Mouse (Mus musculus) midbrain, embryonic 11.5 days (tissue): ENCODE measurements around the gene Gng5. TPM values are rescaled to one million over a fixed set of nuclear protein-coding genes. Genes with fewer than 3 reads are reported as not detected.

Source experiments
- ATAC-seq: fragments of 200-750 bp; cut with Nextera tagmentation; 2 replicates; pipeline ENCODE4 v1.8.0; 2017; ENCODE audit warnings: moderate TSS enrichment, moderate library complexity; ENCODE audit not compliant: low FRiP score
- DNase-seq: peaks from one replicate; pipeline ENCODE4 v3.0.0; 2015; ENCODE audit warnings: low spot score; ENCODE audit errors: missing footprints
- H3K27ac ChIP-seq: fragments of 300-500 bp; sonication (generic); 2 replicates; pipeline ENCODE4 v1.5.1; 2014; ENCODE audit warnings: low read depth, low read length
- H3K27me3 ChIP-seq: fragments of 300-500 bp; sonication (generic); 2 replicates; pipeline ENCODE4 v1.6.1; 2014; ENCODE audit warnings: mild to moderate bottlenecking, low read length, moderate library complexity, mixed read lengths; ENCODE audit not compliant: control insufficient read depth, insufficient read depth
- H3K36me3 ChIP-seq: fragments of 300-500 bp; sonication (generic); 2 replicates; pipeline ENCODE4 v1.6.1; 2014; ENCODE audit warnings: mild to moderate bottlenecking, low read length, moderate library complexity, mixed read lengths; ENCODE audit not compliant: control insufficient read depth, insufficient read depth
- H3K4me1 ChIP-seq: fragments of 300-500 bp; sonication (generic); 2 replicates; pipeline ENCODE4 v1.6.1; 2014; ENCODE audit warnings: low read length; ENCODE audit not compliant: control insufficient read depth, insufficient read depth
- H3K4me2 ChIP-seq: fragments of 300-500 bp; sonication (generic); 2 replicates; pipeline ENCODE4 v1.6.1; 2014; ENCODE audit warnings: mild to moderate bottlenecking, moderate library complexity
- H3K4me3 ChIP-seq: fragments of 300-500 bp; sonication (generic); 2 replicates; pipeline ENCODE4 v1.5.1; 2014; ENCODE audit warnings: low read depth, low read length
- H3K9ac ChIP-seq: fragments of 300-500 bp; sonication (generic); 2 replicates; pipeline ENCODE4 v1.6.1; 2014; ENCODE audit warnings: low read length
- H3K9me3 ChIP-seq: fragments of 300-500 bp; sonication (generic); 2 replicates; pipeline ENCODE4 v1.6.1; 2016; ENCODE audit warnings: low read length; ENCODE audit not compliant: control insufficient read depth
- WGBS: fragments of 180-500 bp; shearing (Covaris S2); extraction: QIAGEN DNeasy Blood & Tissue Kit; methylation state at CpG from one replicate; pipeline ENCODE4 v1.1.7; 2014; 5-methylcytosine and 5-hydroxymethylcytosine counted together
- polyA plus RNA-seq: library from polyadenylated mRNA; unstranded; fragments of >200 nt; fragmentation: Nextera tagmentation; extraction: Ambion mirVana; gene quantifications from 2 replicates; pipeline ENCODE4 v1.2.1, GENCODE M21; 2014

The Gng5 gene
- polyA plus RNA-seq: 1,083 and 1,090 TPM in 2 replicates

DNA sequence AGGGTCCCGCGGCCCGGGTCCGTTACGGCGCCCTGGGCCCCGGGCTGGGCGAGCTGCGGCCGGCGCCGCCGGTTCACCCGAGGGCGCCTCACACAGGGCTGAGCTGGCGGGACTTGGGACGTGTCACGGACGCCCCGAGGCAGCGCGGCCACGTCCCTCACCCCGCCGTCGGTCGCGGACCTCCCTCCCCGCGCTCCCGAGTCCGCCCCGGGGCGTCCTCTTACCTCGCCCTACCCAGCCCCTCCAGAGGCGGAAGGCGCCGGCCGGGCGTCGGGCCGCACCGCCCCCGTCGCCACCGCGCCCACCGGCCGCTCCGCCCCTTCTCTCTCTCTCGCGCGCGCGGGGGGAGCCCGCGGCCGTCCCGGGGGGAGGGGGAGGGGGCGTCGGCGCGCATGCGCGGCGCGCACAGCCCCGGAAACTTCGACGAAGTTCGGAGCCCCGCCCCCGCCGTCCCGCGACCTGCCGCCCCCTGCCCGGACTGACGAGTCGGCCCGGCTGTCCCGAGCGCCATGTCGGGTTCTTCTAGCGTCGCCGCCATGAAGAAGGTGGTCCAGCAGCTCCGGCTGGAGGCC lies at the start of gene Gng5, which contains the start of gene Spata1:
Gene Gng5, plus strand, starts transcription at position 377 of the 572 bp plus-strand sequence.
Gene Spata1, minus strand, starts transcription at position 323 of the 572 bp plus-strand sequence.
- H3K9me3 ChIP-seq: no peaks in the 10 kb centered on the region
- H3K4me3 ChIP-seq: peak within 1 kb of the TSS; percentile 83
- H3K27me3 ChIP-seq: no peaks in the 10 kb centered on the region
- DNase-seq: peak; percentile 99
- 1% methylated on average over 36 of the region's 88 CpGs for WGBS
- ATAC-seq: peak; percentile 90
- peaks cover 2% of the 10 kb centered on the region; the same call in 1 of the 2 replicates for H3K36me3 ChIP-seq
- H3K27ac ChIP-seq: peak within 1 kb of the TSS; percentile 81
- peak within 1 kb of the TSS; percentile 91 for H3K9ac ChIP-seq
- H3K4me2 ChIP-seq: peak within 1 kb of the TSS; percentile 80
- H3K4me1 ChIP-seq: peaks cover 14% of the 10 kb centered on the region

DNA sequence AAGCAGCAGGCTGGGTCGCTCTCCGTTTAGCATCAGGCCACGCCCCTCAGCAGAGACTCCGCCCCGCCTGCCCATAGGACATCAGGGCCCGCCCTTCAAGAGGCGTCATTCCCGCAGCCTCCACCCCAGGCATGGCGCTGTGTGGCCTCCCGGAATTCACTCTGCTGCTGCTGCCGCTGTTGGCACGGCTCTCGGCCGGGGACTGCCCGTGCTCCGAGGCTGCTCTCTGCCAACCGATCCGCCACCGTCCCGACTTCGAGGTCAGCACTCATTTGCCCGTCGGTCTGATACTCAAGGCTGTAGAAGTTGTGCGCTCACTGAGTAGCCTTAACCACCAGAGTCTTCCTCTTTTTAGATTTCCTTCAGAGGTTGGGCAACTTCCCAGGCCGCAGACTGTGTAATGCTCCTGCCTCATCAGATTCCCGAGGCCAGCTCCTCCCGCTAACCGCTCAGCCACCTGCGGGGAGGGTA lies 49.2 kb upstream of the Gng5 start:
- under 1% methylated on average over 29 of the region's 29 CpGs for WGBS
- no peaks in the 10 kb centered on the region for H3K27me3 ChIP-seq
- H3K4me1 ChIP-seq: peaks cover 3% of the 10 kb centered on the region; the same call in 1 of the 2 replicates
- H3K27ac ChIP-seq: no peak overlapping the region
- peak overlapping the region; percentile 75 for H3K9ac ChIP-seq
- peak overlapping the region; percentile 71 for H3K4me2 ChIP-seq
- H3K9me3 ChIP-seq: no peaks in the 10 kb centered on the region
- ATAC-seq: peak; percentile 100
- H3K4me3 ChIP-seq: peak overlapping the region; percentile 47
- H3K36me3 ChIP-seq: no peaks in the 10 kb centered on the region
- DNase-seq: peak; percentile 99

DNA sequence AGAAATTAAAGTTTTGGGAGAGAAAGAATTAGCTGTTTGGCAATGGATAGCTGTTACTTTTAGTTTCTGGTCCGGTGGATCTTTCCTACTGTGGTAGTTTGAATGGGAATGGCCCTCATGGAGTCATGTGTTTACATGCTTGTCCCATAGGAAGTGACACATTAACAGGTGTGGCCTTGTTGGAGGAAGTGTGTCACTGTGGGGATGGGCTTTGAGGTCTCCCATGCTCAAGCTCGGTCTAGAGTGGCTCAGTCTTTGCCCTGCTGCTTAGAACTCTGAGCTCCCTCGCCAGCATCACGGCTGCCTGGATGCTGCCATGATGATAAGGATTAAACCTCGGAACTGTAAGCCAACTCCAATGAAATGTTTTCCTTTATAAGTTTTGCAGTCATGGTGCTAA lies 48.2 kb upstream of the Gng5 start:
- H3K27me3 ChIP-seq: no peaks in the 10 kb centered on the region
- DNase-seq (peak; percentile 85), ATAC-seq (no peak)
- no peak overlapping the region for H3K4me2 ChIP-seq
- H3K36me3 ChIP-seq: no peaks in the 10 kb centered on the region
- WGBS: 82% methylated on average over 5 of the region's 5 CpGs
- H3K9ac ChIP-seq: no peak overlapping the region
- H3K4me1 ChIP-seq: peaks cover 3% of the 10 kb centered on the region; the same call in 1 of the 2 replicates
- H3K4me3 ChIP-seq: no peak overlapping the region
- no peaks in the 10 kb centered on the region for H3K9me3 ChIP-seq
- no peak overlapping the region for H3K27ac ChIP-seq

DNA sequence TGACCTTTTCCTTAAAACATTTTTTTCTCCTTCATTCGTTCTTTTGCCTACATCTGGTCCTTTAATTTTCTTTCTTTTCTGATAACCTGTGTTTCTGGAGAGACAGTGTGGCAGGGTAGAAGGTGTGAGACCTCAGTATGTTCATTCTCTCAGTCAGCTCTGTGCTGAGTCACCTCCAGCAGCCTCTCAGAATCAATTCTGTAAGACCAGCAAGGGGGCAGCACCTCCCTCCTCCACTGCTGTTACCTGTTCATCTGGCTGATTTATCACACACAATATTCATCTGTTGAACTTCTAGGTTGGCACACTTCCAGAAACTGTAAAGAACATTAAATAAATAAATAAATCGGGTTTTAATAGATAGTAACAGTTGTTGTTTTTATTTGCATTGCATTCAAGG lies 36.7 kb upstream of the Gng5 start:
- H3K4me3 ChIP-seq: no peak overlapping the region
- DNase-seq: no peak
- no peak overlapping the region for H3K9ac ChIP-seq
- ATAC-seq: no peak
- H3K27me3 ChIP-seq: no peaks in the 10 kb centered on the region
- H3K27ac ChIP-seq: no peak overlapping the region
- H3K4me1 ChIP-seq: no peaks in the 10 kb centered on the region
- no peaks in the 10 kb centered on the region for H3K36me3 ChIP-seq
- H3K4me2 ChIP-seq: no peak overlapping the region
- H3K9me3 ChIP-seq: no peaks in the 10 kb centered on the region
- 61% methylated on average over 2 of the region's 2 CpGs for WGBS

DNA sequence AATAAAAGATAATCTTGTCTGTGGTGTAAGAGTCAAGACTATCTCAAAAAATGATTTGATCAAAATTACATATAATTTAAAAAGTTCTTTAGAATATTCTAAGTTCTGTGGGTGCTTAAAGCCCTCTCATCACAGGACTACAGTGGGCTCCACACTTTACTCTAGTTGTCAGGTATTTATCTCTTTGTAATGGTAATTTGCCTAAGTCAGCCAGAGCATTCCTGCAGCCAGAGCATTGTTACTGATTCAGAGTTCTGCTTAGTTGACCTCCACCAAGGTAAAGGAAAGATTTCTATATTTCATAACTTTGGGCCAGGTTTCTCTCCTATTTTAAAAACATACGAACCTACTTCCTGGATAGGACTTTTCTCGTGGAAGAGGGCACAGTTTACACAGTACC lies 30.4 kb upstream of the Gng5 start:
- Histone ChIP-seq H3K4me1 (no peaks in the 10 kb centered on the region), H3K27me3 (no peaks in the 10 kb centered on the region), H3K9ac (no peak overlapping the region), H3K36me3 (no peaks in the 10 kb centered on the region), H3K4me3 (no peak overlapping the region), H3K27ac (no peak overlapping the region), H3K4me2 (no peak overlapping the region), H3K9me3 (no peaks in the 10 kb centered on the region)
- ATAC-seq (no peak), DNase-seq (no peak)
- WGBS: 89% methylated on average over 2 of the region's 2 CpGs

DNA sequence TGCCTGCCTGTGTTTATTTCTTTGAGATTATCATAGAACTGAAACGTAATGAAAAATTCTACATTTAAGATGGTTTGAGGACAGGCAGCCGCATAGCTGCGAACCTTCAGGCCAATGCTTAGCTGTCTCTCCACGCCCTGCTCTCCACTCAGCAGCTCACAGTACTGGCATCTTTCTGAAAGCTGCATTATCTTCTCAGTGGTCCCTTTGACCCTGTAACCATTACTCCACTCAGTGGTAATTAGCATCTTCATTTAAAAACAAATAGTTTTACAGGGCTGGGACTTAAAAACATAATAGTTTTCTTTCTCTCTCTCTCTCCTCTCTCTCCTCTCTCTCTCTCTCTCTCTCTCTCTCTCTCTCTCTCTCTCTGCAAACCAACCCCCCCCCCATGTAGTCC lies 26.9 kb upstream of the Gng5 start:
- DNase-seq (no peak), ATAC-seq (no peak)
- Histone ChIP-seq H3K4me2 (no peak overlapping the region), H3K4me3 (no peak overlapping the region), H3K36me3 (no peaks in the 10 kb centered on the region), H3K9ac (no peak overlapping the region), H3K4me1 (no peaks in the 10 kb centered on the region), H3K27ac (no peak overlapping the region), H3K9me3 (no peaks in the 10 kb centered on the region), H3K27me3 (no peaks in the 10 kb centered on the region)
- 73% methylated on average over 4 of the region's 4 CpGs for WGBS

DNA sequence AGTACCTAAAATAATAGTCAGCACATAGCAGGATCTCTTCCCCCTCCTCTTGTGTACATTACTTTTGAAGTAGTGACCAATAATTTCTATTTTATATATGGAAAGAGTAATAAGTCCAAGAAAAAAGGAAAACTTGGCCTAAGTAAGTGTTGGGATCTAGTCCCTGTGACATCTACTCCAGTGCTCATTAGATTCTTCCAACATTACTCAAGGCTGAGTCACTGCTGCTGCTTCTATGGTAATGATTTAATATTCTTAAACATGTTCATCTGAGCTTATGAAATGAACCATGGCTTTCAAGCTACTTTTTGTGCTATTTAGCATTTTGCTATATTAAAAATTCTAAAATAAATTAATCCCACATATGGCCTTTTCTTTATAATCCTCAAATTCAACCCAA lies 25.9 kb upstream of the Gng5 start:
- no peak overlapping the region for H3K4me2 ChIP-seq
- no peak overlapping the region for H3K9ac ChIP-seq
- ATAC-seq (no peak), DNase-seq (no peak)
- H3K27me3 ChIP-seq: no peaks in the 10 kb centered on the region
- no peak overlapping the region for H3K4me3 ChIP-seq
- H3K9me3 ChIP-seq: no peaks in the 10 kb centered on the region
- no peak overlapping the region for H3K27ac ChIP-seq
- no peaks in the 10 kb centered on the region for H3K36me3 ChIP-seq
- no peaks in the 10 kb centered on the region for H3K4me1 ChIP-seq

DNA sequence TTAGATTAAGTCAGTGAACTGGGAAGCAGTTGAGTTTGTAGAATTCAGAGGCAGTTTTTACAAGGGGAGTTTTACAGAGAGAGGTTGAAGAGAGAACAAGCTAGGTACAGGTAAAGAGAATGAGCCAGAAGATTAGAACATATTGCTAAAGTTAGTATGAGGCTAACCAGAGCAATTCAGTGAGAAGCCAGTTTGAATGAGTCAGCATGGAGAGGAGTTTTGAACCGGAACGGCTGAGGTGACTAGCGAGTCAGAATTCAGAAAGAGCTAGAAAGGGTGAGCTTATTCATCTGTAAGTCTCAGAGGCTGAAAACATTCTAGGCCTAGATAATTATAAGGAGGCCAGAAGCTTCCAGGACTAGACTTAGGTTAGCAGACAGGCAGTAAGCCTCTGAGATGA lies 25.2 kb upstream of the Gng5 start:
- Histone ChIP-seq H3K27me3 (no peaks in the 10 kb centered on the region), H3K36me3 (no peaks in the 10 kb centered on the region), H3K4me2 (no peak overlapping the region), H3K9ac (no peak overlapping the region), H3K4me1 (no peaks in the 10 kb centered on the region), H3K9me3 (no peaks in the 10 kb centered on the region), H3K4me3 (no peak overlapping the region), H3K27ac (no peak overlapping the region)
- ATAC-seq (no peak), DNase-seq (no peak)
- 87% methylated on average over 3 of the region's 3 CpGs for WGBS

DNA sequence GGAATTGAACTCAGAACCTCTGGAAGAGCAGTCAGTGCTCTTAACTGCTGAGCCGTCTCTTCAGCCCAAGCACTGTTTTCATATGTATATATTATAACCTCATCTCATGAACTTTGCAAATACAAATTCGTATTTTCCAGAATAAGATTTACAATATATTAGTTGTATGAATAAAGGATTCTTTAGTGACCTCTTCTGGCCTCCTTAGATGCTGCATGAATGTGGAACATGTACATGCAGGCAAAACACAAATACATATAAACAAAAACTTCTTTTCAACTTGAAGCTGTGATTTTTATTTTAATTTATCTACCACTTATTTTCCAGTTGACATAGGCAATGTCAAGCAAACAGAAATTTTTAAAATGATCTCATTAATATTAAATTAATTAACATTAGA lies 17.6 kb upstream of the Gng5 start:
- H3K9ac ChIP-seq: no peak overlapping the region
- no peak overlapping the region for H3K4me3 ChIP-seq
- no peaks in the 10 kb centered on the region for H3K36me3 ChIP-seq
- H3K27ac ChIP-seq: no peak overlapping the region
- DNase-seq: no peak
- H3K27me3 ChIP-seq: no peaks in the 10 kb centered on the region
- no peak for ATAC-seq
- no peaks in the 10 kb centered on the region for H3K9me3 ChIP-seq
- no peaks in the 10 kb centered on the region for H3K4me1 ChIP-seq
- H3K4me2 ChIP-seq: no peak overlapping the region
- WGBS: 79% methylated on average over 2 of the region's 2 CpGs
